Mouse (Mus musculus) heart, embryonic 13.5 days (tissue): Measurements from ENCODE around the gene Mmp28. TPM values are rescaled to one million over a fixed set of nuclear protein-coding genes. Genes with fewer than 3 reads are reported as not detected.

Experiments
- ATAC-seq: fragments of 200-750 bp; cut with Nextera tagmentation; 2 replicates; pipeline ENCODE4 v1.8.0; 2017; ENCODE audit warnings: moderate TSS enrichment; ENCODE audit not compliant: insufficient number of reproducible peaks, low FRiP score, low TSS enrichment; ENCODE audit errors: extremely low read depth
- H3K27ac ChIP-seq: fragments of 300-500 bp; sonication (generic); replicated peaks from 2 replicates; pipeline ENCODE4 v1.5.1; 2015; ENCODE audit warnings: moderate library complexity, mild to moderate bottlenecking, inconsistent platforms
- H3K27me3 ChIP-seq: fragments of 300-500 bp; sonication (generic); replicated peaks from 2 replicates; pipeline ENCODE4 v1.6.1; 2015; ENCODE audit warnings: mild to moderate bottlenecking, inconsistent platforms
- H3K36me3 ChIP-seq: fragments of 300-500 bp; sonication (generic); 2 replicates; pipeline ENCODE4 v1.6.1; 2015; ENCODE audit warnings: mild to moderate bottlenecking, inconsistent platforms
- H3K4me1 ChIP-seq: fragments of 300-500 bp; sonication (generic); 2 replicates; pipeline ENCODE4 v1.6.1; 2015; ENCODE audit warnings: inconsistent platforms
- H3K4me2 ChIP-seq: fragments of 300-500 bp; sonication (generic); 2 replicates; pipeline ENCODE4 v1.6.1; 2015; ENCODE audit warnings: inconsistent platforms, mild to moderate bottlenecking, moderate library complexity
- H3K4me3 ChIP-seq: fragments of 300-500 bp; sonication (generic); 2 replicates; pipeline ENCODE4 v1.5.1; 2015; ENCODE audit warnings: moderate library complexity, mild to moderate bottlenecking, inconsistent platforms
- H3K9ac ChIP-seq: fragments of 300-500 bp; sonication (generic); 2 replicates; pipeline ENCODE4 v1.6.1; 2015; ENCODE audit warnings: inconsistent platforms, mild to moderate bottlenecking, moderate library complexity
- H3K9me3 ChIP-seq: fragments of 300-500 bp; sonication (generic); 2 replicates; pipeline ENCODE4 v1.6.1; 2016; ENCODE audit warnings: inconsistent platforms
- WGBS: fragments of 180-500 bp; shearing (Covaris S2); methylation state at CpG from one replicate; pipeline ENCODE4 v1.1.7; 2015; ENCODE audit warnings: mixed read lengths; 5-methylcytosine and 5-hydroxymethylcytosine counted together
- polyA plus RNA-seq: library from polyadenylated mRNA; unstranded; fragments of >200 nt; fragmentation: Nextera tagmentation; extraction: Ambion mirVana; gene quantifications from 2 replicates; pipeline ENCODE4 v1.2.1, GENCODE M21; 2015

Mmp28 gene
- polyA plus RNA-seq, 1 experiment from 2014 or later = 2.5 TPM

- 69% methylated on average over 10 of the region's 10 CpGs for WGBS
- Histone ChIP-seq H3K4me3 (no peak overlapping the region), H3K4me2 (no peak overlapping the region), H3K9ac (peak overlapping the region; percentile 41; the same call in 1 of the 2 replicates), H3K9me3 (no peaks in the 10 kb centered on the region), H3K4me1 (peaks cover 64% of the 10 kb centered on the region), H3K36me3 (0 out of 2 replicates have a peak, but pooled peaks cover 3% of the 10 kb centered on the region), H3K27ac (peak overlapping the region; percentile 75), H3K27me3 (peaks cover 48% of the 10 kb centered on the region)
- no peak for ATAC-seq
Measured at GRCm38 (mm10) chr11:83447612-83448011, 15.3 kb downstream of the Mmp28 start.

DNA sequence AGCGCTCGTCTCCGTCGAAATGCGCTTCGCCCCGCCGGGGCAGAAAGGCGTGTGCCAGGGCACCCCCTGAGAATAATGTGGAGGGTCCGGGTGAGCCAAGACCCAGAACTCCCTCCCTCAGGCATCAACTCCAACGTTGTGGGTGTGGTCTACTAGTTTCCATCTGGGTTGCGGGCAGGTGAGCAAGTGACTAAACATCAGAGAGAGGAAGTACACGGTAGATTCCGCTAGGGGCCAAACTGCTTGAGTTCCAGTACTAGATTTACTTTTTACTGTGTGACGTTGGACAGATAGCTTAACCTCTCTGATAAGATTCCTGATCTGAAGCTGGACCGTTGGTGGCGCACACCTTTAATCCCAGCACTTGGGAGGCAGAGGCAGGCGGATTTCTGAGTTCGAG lies 17.9 kb downstream of the Mmp28 start:
- Histone ChIP-seq H3K36me3 (no peaks in the 10 kb centered on the region), H3K4me3 (peak overlapping the region; percentile 37), H3K9me3 (no peaks in the 10 kb centered on the region), H3K4me1 (peaks cover 79% of the 10 kb centered on the region), H3K9ac (peak overlapping the region; percentile 67), H3K27me3 (peaks cover 57% of the 10 kb centered on the region), H3K27ac (no peak overlapping the region), H3K4me2 (peak overlapping the region; percentile 62)
- no peak for ATAC-seq
- WGBS = 24% methylated on average over 19 of the region's 19 CpGs

- no peaks in the 10 kb centered on the region for H3K9me3 ChIP-seq
Measured at GRCm38 (mm10) chr11:83443824-83444223, 19.0 kb downstream of the Mmp28 start.

GRCm38 (mm10) chr11:83442596-83443267 lies 20.1 kb downstream of the Mmp28 start:
- Histone ChIP-seq H3K36me3 (no peaks in the 10 kb centered on the region), H3K27ac (no peak overlapping the region), H3K27me3 (peaks cover 57% of the 10 kb centered on the region), H3K4me1 (peaks cover 57% of the 10 kb centered on the region), H3K4me2 (peak overlapping the region; percentile 68), H3K9me3 (no peaks in the 10 kb centered on the region), H3K9ac (peak overlapping the region; percentile 56), H3K4me3 (peak overlapping the region; percentile 36)
- no peak for ATAC-seq
- 12% methylated on average over 29 of the region's 29 CpGs for WGBS

More at GRCm38 (mm10) chr11:83443824-83444223, 19.0 kb downstream of the Mmp28 start:
- no peak overlapping the region for H3K4me3 ChIP-seq
- no peaks in the 10 kb centered on the region for H3K36me3 ChIP-seq
- no peak overlapping the region; the same call in 1 of the 2 replicates for H3K9ac ChIP-seq
- WGBS = 3% methylated on average over 7 of the region's 7 CpGs
- H3K27me3 ChIP-seq = peaks cover 57% of the 10 kb centered on the region
- H3K4me1 ChIP-seq = peaks cover 68% of the 10 kb centered on the region
- H3K4me2 ChIP-seq = 0 out of 2 replicates have a peak overlapping the region, but pooled peaks have one; percentile 7
- no peak for ATAC-seq
- no peak overlapping the region for H3K27ac ChIP-seq

- peak overlapping the region; percentile 73 for H3K4me3 ChIP-seq
- peak overlapping the region; percentile 79 for H3K27ac ChIP-seq
- H3K9ac ChIP-seq = peak overlapping the region; percentile 83
- no peaks in the 10 kb centered on the region for H3K9me3 ChIP-seq
- peaks cover 52% of the 10 kb centered on the region for H3K27me3 ChIP-seq
- ATAC-seq = no peak
- H3K36me3 ChIP-seq = no peaks in the 10 kb centered on the region
- H3K4me2 ChIP-seq = peak overlapping the region; percentile 96
- peaks cover 44% of the 10 kb centered on the region for H3K4me1 ChIP-seq
- WGBS = 28% methylated on average over 7 of the region's 7 CpGs
Measured at GRCm38 (mm10) chr11:83441235-83441634, 21.6 kb downstream of the Mmp28 start.

DNA sequence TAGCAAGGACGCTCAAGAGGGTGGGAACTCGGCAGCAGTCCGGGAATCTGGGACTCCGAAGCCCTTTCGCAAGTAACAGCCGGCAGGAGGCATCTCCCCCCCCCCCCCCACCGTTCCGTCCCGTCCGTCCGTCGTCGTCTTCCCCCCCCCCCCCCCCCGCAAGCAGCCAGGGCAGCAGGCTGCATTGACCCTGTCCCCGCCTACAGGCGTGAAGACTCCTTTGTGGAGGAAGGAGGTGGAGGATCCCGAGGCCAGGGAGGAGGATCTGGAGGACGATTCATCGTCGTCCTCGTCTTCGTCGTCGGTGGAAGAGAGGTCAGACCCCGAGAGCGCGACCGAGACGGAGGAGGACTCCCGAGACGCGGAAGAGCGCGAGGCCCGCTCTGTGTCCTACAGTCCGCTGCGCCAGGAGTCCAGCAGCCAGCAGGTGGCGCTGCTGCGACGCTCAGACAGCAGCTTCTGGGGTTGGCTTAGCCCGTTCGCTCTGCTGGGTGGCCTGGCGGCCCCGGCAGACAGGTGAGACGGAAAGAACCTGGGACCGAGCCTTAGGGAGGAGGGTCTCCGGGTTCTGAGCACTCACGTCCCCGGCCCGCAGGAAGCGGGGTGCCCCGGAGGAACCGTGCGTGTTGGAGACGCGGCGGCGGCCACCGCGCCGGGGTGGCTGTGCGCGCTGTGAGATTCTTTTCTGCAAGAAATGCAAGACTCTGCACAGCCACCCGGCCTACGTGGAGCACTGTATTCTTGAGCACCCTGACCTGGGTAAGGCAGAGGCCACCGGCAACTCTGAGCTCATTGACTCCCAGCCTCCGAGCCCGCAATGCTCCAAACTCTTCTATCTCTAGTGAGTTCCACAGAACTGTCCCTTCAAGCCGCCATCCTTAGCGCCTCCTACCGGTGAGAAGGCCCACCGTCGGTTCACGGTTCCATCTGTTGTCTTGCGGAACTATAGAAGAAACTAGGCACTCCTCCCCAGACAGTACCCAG lies 22.5 kb downstream of the Mmp28 start:
- Histone ChIP-seq H3K4me1 (peaks cover 44% of the 10 kb centered on the region), H3K4me2 (peak overlapping the region; percentile 96), H3K36me3 (no peaks in the 10 kb centered on the region), H3K4me3 (peak overlapping the region; percentile 73), H3K9ac (peak overlapping the region; percentile 83), H3K9me3 (no peaks in the 10 kb centered on the region), H3K27me3 (peaks cover 45% of the 10 kb centered on the region), H3K27ac (peak overlapping the region; percentile 79)
- ATAC-seq = peak; percentile 85
- under 1% methylated on average over 66 of the region's 75 CpGs for WGBS

DNA sequence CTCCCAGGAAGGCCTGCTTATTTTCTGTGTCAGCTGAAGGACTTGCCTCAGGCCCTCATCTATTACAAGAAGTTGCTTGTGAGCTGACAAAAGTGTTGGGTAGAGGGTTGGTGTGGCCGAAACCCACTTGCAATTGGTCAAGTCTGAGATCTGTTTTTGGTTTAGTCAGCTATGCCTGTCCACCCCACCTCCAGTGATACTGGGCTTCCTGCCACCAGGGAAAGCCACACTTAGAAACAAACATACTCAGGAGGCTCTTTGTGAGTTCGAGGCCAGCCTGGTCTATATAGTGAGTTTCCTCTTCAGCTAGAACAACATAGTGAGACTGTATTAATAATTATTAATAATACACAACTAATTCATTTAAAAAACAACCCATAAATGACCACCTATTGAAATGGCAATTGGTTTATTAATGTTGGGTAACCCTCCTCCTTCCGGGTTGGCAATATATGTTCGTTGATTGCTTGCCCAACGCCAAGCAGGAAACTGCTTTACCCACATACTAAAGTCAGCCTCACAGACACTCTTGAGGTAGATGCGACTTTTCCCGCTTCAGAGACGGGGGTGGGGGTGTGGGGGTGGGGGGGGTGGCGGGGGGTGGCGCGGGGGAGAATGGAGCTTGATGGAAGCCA lies 23.3 kb downstream of the Mmp28 start:
- Histone ChIP-seq H3K9ac (peak overlapping the region; percentile 83), H3K4me3 (peak overlapping the region; percentile 73), H3K36me3 (no peaks in the 10 kb centered on the region), H3K27ac (no peak overlapping the region), H3K9me3 (no peaks in the 10 kb centered on the region), H3K4me2 (peak overlapping the region; percentile 96), H3K4me1 (peaks cover 38% of the 10 kb centered on the region), H3K27me3 (peaks cover 36% of the 10 kb centered on the region)
- no peak for ATAC-seq
- WGBS = 29% methylated on average over 11 of the region's 11 CpGs

DNA sequence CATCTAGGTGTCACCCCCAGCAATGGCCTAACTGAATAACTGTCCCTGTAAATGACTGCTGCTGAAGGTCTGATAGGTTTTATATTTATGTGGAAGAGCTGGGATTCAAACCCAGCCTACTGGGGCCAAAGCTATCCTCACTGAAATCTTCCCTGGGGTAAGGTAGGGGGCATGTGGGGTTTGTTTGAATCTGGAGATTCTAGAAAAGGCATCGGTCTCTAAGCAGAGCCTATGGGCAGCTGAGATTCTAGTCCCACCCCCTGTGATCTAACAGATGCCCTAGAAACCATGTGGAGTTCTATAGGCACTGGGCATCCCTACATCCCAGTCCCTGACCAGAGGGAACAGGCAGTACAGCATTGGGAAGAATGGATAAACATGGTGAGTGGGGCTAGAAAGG lies 25.5 kb downstream of the Mmp28 start, which contains the start of gene 1700020L24Rik:
TSS of gene 1700020L24Rik (plus strand) at position 301 of the 400 bp plus-strand sequence.
- H3K4me1 ChIP-seq = peaks cover 23% of the 10 kb centered on the region
- 76% methylated on average over 1 of the region's 1 CpGs for WGBS
- H3K36me3 ChIP-seq = no peaks in the 10 kb centered on the region
- peaks cover 15% of the 10 kb centered on the region for H3K27me3 ChIP-seq
- ATAC-seq = no peak
- no peak within 1 kb of the TSS for H3K27ac ChIP-seq
- no peak within 1 kb of the TSS for H3K4me2 ChIP-seq
- H3K9ac ChIP-seq = no peak within 1 kb of the TSS
- H3K4me3 ChIP-seq = no peak within 1 kb of the TSS
- H3K9me3 ChIP-seq = no peaks in the 10 kb centered on the region

- ATAC-seq = no peak
- 55% methylated on average over 2 of the region's 2 CpGs for WGBS
- no peaks in the 10 kb centered on the region for H3K36me3 ChIP-seq
- peaks cover 20% of the 10 kb centered on the region for H3K27me3 ChIP-seq
- H3K4me2 ChIP-seq = no peak overlapping the region
- H3K4me3 ChIP-seq = no peak overlapping the region
- no peaks in the 10 kb centered on the region for H3K9me3 ChIP-seq
- peaks cover 33% of the 10 kb centered on the region for H3K4me1 ChIP-seq
- no peak overlapping the region for H3K9ac ChIP-seq
- peak overlapping the region; percentile 45; the same call in 1 of the 2 replicates for H3K27ac ChIP-seq
Measured at GRCm38 (mm10) chr11:83432533-83432932, 30.3 kb downstream of the Mmp28 start.

DNA sequence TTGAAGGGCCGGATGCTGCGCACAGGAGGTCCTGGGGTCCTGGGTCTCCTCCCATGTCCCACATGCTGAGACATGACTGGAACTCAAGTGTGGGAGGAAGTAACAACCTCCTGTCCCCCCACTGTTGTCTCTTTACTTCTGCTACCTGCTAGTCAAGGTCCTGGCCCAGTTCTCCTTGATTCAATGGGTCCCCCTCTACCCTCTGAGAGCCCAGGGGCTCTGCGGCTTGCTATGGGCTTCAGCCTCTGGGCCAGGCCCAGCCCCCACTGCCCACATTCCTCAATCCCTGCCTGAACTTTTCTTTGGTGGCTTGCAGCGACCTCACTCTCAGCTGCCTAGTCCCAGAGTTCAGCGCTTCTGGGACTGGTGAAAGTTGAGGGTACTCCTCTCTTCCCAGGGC lies 33.5 kb downstream of the Mmp28 start, which contains the start of gene Gas2l2:
TSS of gene Gas2l2 (minus strand) at position 101 of the 400 bp plus-strand sequence.
- peak within 1 kb of the TSS; percentile 14; the same call in 1 of the 2 replicates for H3K4me2 ChIP-seq
- no peak within 1 kb of the TSS for H3K27ac ChIP-seq
- no peak within 1 kb of the TSS for H3K4me3 ChIP-seq
- H3K27me3 ChIP-seq = peaks cover 45% of the 10 kb centered on the region
- H3K9me3 ChIP-seq = no peaks in the 10 kb centered on the region
- no peak within 1 kb of the TSS for H3K9ac ChIP-seq
- peaks cover 39% of the 10 kb centered on the region for H3K4me1 ChIP-seq
- 54% methylated on average over 5 of the region's 5 CpGs for WGBS
- no peaks in the 10 kb centered on the region for H3K36me3 ChIP-seq
- no peak for ATAC-seq
